Mouse (Mus musculus) spleen, postnatal 36 days (tissue): ENCODE data around the gene Daw1.

Experiments used
- DNase-seq, 2 experiments: peaks; one replicate each; pipeline ENCODE4 v3.0.0; 2022; ENCODE audit warnings: low spot score in 2 of 2, mixed read lengths in 1 of 2

Gene Daw1

DNA sequence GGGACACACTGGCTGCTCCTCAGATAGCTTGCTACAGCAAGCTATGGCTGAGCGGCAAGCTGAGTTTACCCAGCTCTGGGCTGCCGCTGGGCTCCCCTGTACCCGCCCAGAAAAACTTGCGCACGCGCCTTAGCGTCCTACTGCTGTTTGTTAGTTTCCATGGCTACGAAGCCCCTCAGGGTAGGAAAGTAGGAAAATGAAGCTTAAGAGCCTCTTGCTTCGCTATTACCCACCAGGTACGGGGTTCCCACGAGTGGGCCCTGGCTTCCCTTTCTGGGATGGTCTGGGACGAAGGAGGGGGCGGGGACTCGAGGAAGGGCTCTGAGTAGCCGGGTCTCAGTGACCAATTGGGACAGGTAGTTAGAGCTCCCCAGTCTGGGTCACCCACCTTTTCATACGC, at the start of gene Daw1:
Gene Daw1, plus strand, starts transcription at position 150 of the 400 bp plus-strand sequence.
- DNase-seq = no peak

DNA sequence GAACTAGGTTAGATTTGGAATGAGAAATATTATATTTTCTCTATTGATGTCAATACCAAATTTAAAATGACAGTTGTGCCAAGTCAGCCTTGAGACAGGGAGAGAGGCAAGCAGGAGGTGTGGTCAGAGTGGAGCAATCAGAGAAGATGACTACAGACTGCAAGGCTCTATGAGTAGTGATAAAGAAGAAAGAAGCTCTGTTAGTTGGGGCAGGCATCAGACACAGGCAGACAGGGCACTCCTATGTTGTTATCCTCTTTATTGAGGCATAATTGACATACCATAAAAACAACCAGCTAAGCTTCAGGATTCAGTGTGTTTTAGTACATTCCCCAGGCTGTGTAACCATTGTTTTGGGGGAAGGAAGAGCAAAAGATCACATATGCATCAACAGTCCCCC, 48.6 kb upstream of the Daw1 start:
- no peak for DNase-seq

DNA sequence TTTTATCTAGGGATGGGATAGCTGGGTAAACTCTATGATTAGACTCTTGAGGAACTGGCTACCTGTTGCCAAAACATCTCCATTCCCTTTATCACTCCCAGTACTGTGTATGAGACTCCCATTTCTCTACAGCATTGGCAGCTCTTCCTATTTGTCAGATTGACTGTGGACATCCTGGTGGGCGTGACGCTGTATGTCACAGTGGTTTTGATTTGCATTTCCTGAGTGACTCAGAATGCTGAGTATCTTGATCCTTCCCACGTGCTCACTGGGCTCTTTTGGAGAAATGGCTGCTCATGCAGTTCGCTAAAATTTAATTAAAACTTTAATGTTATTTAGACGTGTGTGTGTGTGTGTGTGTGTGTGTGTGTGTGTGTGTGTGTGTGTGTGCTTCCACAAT, 47.8 kb upstream of the Daw1 start:
- DNase-seq = no peak

DNA sequence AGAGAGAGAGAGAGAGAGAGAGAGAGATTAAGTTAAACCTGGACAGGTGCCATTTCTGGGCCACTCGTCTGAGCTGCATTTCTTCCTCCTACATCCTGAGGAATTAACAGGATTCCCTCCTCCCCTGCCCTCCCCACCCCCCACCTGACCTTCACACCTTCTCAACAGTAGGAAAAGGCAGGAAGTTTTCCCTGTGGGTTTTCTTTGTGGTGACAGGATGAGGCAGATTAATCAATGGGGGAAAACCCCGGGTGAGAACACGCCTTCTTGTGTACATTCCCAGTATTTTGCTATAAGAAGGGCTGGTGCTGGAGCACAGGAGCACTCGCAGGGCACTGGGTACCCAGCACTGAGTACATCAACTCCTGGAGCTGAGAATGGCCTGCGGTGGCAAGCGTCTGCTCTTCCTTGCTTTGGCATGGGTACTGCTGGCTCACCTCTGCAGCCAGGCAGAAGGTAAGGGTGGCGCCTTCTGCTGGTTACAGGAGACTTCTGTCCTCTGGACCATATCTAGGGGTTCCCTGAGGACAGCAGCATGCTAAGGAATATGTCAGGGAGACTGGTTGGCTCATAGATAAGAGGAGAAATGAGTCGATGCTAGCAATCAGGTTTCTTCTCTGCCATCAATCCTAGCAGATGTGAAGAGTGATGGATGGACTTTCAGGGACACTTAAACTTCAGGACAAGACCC, 43.0 kb upstream of the Daw1 start, which contains the start of gene Ccl20:
Gene Ccl20, plus strand, starts transcription at position 320 of the 691 bp plus-strand sequence.
- no peak for DNase-seq

DNA sequence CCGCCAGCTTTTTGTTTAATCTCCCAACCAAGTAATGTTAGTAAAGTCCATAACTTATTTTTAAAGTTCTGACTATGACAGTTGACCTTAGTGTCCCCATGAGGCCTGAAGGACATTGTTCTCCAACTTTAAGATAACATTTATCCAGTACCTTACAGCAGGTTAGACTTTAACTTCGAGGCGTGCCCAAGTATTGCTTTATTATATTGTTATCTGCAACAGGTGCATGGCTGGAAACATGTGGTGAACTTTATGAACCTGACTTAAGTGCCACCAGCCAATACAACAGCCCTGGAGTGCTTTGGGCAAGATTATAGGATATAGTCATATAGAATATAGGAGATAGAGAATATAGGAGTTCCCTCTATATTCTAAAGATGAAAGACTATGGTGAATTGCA, 42.3 kb upstream of the Daw1 start:
- no peak for DNase-seq

DNA sequence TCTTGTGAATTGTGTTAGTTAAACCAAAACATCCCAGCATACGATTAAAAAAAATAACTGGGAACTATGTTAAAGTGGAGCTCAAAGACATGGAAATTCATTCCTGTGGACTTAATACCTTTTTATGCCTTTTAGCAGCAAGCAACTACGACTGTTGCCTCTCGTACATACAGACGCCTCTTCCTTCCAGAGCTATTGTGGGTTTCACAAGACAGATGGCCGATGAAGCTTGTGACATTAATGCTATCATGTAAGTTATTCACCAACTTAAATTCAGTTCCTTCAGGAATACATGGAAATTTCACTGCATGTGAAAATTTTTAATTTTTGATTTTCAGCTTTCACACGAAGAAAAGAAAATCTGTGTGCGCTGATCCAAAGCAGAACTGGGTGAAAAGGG, 41.9 kb upstream of the Daw1 start:
- no peak for DNase-seq

DNA sequence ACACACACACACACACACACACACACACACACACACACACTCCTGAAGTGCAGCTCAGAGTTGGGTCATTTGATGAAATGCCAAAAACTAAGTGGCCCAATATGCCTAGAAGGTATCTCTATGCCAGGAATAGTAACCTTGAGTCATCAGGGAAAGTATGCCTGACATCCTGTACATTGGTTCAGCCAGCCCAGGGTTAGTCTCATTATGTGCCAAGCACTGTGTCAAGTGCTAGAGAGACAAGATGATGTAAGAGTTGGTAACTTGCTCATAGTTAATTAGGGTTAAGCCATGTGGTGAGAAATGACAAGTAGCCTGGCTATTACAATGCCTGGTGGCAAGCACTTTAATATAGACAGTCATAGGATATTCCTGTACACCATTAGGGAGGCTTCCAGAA, 39.6 kb upstream of the Daw1 start:
- DNase-seq = no peak

DNA sequence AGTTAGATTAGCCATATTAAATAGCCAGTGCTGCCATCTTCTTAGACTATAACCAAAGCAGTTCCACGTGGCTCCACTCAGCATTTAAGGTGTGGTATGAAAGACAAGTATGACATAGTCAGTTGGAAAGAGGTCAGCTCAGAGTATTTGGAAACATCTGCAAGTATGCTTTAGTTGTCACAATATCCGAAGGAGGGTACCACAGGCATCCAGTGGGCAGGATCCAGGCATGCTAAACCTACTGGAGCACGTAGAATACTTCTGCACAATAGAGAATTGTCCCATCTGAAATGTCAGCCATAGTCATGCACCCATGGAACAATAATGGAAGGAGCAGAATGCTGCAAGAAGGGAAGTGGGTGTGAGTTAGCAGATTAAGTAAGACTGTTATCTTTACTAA, 39.2 kb upstream of the Daw1 start:
- DNase-seq = no peak

DNA sequence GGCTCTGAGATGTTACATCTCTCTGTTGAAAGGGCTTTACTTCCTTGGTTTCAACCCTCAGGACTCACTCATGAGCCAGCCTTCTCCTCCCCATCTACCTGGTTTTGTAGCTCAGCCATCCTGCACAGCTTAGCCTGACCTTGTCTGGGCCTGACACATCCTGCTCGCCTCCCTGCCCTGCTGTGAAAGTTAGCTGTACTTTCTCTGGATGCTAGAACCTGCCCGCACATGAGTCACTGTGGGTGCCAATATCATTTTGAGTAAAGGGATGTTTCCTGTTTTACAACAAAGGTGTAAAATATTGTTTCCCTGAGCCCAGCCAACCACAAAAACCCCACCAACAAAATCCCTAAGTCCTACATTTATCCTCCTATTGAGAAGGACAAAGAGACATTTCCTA, 36.4 kb upstream of the Daw1 start:
- no peak for DNase-seq

DNA sequence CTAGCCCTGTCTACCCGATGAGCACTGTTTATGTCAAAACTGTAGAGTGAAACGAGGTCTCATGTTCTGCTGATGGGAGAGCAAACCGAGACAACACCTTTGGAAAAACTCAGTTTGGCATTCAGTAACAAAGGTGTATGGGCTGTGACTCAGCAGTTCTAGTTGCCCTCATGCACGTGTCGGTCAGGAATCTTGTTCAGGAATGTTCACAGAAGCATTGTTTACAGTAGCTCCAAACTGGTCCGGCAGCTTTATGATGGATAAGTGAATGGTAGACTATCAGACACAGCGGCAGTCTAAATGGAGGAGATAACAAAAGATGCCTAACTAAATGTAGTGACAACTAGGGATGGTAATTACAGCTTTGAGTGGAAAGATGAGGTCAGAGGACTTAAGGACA, 23.7 kb upstream of the Daw1 start:
- DNase-seq = no peak

DNA sequence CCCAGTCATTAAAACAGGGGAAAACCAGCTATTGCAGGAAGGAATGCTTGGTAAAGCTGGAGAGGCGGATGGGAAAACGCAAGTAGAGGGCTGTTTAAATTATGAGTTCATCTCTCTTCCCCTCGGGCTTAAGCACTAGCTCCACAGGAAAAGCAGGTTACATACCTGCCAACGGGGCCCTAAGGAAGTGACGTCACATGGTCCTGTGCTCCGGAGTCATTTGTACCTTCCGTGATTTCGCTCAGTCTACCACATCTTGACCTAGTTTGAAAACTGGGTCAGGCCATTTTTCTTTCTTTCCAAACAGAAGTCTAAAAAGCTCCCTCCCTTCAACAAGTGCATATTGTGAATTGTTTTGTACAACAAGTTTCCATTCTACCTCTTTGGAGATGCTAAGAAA, 21.7 kb upstream of the Daw1 start:
- no peak for DNase-seq

DNA sequence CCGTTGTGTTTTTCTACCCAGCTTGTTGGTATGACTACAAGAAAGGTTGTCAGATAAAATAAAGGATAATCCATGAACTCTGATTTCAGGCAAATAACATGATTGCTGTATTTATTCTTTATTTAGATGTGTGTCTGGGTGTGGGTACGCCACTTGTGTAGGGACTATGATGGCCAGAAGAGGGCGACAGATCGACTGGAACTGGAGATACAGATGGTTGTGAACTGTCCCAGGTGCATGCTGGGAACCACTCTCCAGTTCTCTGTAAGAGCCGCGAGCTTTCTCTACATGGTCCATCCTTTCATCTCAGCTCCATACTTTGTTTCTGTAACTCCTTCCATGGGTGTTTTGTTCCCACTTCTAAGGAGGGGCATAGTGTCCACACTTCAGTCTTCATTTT, 20.8 kb upstream of the Daw1 start:
- DNase-seq = no peak

DNA sequence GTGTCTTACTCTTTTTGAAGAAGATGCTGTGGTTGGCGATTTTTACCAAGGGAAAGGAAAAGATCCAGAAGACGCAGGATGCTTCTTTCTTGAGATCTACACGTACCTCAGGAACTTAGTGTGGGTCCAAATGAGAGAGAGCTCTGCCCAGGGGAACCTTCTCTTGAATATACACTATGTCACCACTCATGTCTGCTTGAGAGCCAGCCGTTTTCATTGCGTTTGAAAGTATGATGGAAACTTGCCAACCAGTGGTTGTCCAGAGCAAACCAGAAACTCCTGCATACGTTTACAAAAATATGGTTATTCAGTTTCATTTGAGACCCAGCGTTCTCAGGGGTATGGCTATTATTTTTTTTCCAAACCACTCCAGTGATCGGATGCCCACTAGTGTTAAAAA, 18.0 kb upstream of the Daw1 start:
- no peak for DNase-seq

DNA sequence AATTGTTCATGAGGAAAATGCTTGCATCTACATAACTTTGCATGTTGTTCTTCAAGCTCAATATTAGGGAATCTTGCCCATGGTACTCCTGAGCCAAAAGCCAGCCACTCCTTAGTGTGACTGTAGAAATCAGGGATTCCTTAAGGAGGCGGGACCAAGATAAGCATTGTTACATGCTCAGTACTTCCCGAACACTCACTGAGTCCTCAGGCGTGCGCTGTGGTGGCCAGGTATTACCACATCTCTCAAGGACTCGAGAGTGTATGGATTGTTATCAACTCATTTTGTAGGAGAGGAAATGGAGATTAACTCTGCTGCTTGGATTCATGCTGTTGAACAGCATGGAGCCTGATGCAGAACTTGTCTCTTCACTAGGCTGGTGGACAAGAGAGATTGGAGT, 17.5 kb upstream of the Daw1 start:
- no peak for DNase-seq

DNA sequence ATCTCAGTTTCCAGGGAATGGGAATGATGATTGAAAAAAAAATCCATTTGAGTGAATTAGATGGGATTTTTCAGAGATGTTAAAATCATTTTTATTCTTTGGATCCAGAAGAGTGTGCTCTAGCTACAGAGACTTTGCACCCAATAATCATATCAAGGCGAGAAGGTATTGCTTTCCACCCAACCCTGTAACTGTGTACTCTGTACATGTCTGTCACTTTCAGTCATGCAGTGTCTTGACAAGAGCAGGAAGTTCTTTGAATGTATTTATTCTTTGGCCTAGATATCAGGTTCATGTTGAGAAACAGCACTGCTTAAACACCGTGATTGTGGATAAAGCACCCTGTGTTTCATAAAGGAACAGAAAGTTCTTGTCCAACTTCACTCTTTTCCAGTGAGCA, 13.0 kb upstream of the Daw1 start:
- no peak for DNase-seq

DNA sequence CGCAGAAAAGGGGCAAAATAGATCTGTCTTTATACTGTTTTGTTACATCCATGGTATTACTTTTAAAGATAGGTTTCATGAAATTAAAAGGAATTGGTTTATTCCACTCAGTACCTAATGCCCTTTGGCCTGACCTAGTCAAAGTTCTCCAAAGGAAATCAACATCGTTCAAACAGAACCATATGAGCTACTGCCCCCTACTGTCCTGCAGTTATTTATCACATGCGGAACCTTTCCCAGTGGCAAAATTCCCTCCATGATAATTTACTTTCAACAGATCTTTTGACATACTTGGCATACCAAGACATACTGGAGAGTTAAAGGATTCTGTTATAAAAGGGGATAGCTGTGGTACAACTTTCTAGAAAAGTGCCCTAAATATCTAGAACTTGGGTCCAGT, 9.3 kb upstream of the Daw1 start:
- DNase-seq = no peak

DNA sequence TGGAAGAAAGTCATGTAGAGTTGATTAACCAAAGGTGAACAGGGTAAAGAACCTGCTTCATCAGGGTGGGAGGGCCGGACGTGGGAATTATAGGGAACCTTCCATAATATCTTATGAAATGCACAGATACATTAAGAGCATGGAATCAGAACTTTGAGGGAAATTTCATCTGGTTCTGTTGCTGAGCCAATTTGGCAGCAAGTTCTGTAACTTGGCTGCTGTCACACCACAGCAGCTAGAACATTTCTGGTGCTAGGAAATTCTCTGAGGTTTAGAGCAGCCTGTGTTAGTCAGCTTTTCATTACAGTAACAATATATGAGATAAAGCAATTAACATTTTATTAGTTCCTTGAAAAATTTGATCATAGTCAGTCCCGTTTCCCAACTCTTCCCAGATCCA, 6.6 kb upstream of the Daw1 start:
- DNase-seq = no peak

DNA sequence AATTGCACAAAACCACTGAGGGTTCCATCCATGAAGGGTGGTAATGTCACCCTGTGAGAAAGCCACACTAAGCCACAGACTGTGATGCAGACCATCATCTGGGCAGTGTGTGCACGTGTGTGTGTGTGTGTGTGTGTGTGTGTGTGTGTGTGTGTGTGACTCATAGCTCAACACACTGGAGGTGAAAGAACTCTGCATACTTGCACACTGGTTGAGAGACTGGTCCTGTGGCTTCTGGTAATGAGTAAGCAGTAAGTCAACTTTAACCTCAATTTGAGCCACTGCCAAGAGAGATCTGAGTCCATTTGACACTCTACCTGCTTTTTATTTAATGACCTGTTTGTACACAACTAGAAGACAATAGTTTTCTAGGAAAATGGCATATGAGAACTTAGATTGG, 2.7 kb upstream of the Daw1 start:
- DNase-seq = no peak

DNA sequence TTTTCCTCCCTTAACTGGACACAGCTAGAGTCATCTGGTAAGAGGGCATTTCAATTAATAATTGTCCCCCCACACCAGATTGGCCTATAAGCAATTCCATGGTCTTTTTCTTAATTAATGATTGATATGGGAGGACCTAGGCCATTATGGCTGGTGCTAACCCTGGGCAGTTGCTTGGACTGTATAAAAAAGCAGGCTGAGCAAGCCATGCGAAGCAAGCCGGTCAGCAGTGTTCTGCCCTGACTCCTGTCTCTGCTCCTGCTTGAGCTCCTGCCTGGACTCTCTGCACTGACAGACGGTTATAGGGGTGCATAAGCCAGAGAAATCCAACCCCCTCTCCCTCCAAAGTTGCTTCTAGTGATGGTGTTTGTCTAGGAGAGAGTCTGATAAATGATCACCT, 2.1 kb downstream of the Daw1 start:
- DNase-seq = no peak

DNA sequence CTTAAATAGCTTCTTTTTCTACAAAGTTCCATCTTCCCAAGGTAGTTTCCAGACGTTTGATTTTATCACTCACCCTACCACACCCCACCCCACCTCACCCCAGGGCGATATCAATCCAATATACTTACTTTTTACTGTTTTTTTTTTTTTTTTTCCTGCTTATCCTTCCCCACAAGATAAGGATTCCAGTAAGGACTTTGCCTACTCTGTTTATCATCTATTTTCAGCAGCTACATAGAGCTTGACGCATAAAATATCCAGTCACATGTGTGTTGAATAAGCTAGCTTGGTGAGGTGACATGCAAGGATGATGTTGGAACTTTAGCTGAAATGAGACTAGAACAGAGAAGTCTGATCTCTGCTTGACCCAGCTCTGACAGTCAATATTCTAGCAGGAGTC, 4.5 kb downstream of the Daw1 start:
- DNase-seq = no peak

DNA sequence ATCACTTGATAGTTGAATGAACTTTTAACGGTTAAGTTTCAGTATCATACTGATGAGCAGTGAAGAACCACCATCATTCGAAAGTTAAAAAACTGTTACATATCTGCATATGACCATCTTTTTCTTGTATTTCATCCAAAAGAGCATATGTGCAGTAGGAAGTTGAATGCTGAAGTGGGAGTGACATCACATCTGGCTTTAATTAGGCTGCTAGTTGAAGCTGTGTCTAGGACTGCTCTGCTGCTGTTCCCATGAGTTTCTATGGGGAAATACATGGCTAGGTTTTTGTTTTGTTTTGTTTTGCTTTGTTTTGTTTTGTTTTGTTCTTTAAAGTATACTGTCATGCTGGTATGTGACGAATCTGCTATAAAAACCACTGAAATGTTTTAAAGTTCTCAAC, 9.6 kb downstream of the Daw1 start:
- no peak for DNase-seq

DNA sequence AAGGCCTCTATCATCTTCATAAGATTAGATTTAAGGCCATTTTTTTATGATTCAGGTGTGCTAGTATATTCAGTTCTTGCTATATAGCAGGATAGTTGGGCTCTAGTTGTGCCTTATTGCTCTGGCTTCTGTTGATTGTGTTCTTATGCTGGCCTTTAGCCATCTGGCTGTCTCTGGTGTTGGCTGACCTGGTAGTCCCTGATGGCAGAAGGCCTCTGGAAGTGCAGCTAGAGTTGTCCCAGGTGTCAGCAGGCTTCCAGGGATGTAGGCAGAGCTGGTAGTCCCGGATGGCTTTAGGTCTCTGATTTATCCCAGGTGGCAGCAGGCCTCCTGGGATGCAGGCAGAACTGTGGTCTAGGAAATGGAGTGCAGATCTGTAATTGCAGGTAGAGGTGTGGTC, 16.4 kb downstream of the Daw1 start:
- DNase-seq = no peak

DNA sequence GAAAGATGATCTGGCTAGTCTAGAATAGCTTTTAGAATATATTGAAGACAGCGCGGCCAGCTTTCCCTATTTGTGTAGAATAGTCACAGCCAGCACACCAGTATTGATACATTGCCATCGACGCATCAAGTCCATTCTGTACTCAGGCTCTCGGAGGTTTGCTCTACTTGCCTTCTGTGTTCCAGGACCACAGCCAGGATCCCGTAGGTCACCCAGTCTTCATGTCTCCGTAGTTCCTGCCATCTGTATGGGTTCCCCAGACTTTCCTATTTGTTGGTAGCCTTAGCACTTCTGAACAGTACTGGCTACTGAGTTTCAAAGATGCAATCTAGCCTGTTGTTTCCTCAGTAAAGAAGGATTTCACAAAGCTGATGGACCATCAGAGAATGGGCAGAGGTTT, 20.0 kb downstream of the Daw1 start:
- no peak for DNase-seq

DNA sequence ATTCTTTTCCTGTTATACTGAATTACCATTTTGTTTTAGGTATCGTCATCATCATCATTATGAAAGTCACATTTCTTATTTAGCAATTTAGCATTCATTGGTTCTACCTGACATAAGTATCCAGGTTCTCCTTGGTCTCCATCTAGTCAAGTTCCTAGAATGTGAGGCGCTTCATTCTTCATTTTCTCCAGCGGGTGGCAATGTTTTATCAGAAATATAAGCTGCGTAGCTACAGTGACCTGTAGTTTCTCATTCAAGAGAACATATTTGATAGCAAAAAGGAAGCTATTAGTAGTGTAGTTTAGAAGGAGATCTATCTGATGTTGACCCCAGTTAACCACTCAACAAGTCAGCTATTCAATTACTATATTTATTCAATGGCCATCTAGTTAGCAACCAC, 21.9 kb downstream of the Daw1 start:
- no peak for DNase-seq
